Mouse (Mus musculus) CH12.LX (cell line): ENCODE data around the gene Fam240a. TPM values are rescaled to one million over a fixed set of nuclear protein-coding genes. Genes with fewer than 3 reads are reported as not detected.

Source experiments
- DNase-seq: peaks from one replicate; pipeline ENCODE4 v3.0.0-alpha.2; 2013; ENCODE audit errors: extremely low read depth
- H3K27ac ChIP-seq: 2 replicates; pipeline ENCODE4 v1.5.1; 2012; ENCODE audit warnings: low read depth, mild to moderate bottlenecking, control low read depth, moderate library complexity; ENCODE audit not compliant: insufficient read depth
- H3K27me3 ChIP-seq: replicated peaks from 2 replicates; pipeline ENCODE3; 2012; ENCODE audit warnings: inconsistent platforms
- H3K36me3 ChIP-seq, 2 experiments: replicated peaks in 1 of 2; 2 replicates each; pipeline versions ENCODE3 to v1.6.1; 2012; ENCODE audit warnings: inconsistent platforms in 1 of 2, low read length in 1 of 2, mild to moderate bottlenecking in 1 of 2, mixed read lengths in 1 of 2, moderate library complexity in 1 of 2; ENCODE audit not compliant: control insufficient read depth in 1 of 2, insufficient read depth in 1 of 2
- H3K4me1 ChIP-seq, 2 experiments: 2 replicates each; pipeline ENCODE4 v1.6.1; 2012; ENCODE audit warnings: inconsistent platforms in 1 of 2, moderate library complexity in 1 of 2; ENCODE audit not compliant: insufficient read depth in 2 of 2, control insufficient read depth in 1 of 2
- H3K4me2 ChIP-seq: 2 replicates; pipeline ENCODE4 v1.6.1; 2012; ENCODE audit warnings: low read depth, mild to moderate bottlenecking, control low read depth; ENCODE audit not compliant: poor library complexity, insufficient read depth, severe bottlenecking
- H3K4me3 ChIP-seq, 3 experiments: fragments of 150-350 bp in 1 of 3; sonication (generic) in 1 of 3; replicated peaks in 1 of 3; 2 replicates each; pipeline versions ENCODE3 to v1.5.1; 2011 to 2012; ENCODE audit warnings: low read depth in 2 of 3, low read length in 2 of 3, mild to moderate bottlenecking in 2 of 3, moderate library complexity in 2 of 3, control low read depth in 1 of 3, improper control_type of control experiment in 1 of 3, inconsistent platforms in 1 of 3, mixed read lengths in 1 of 3; ENCODE audit not compliant: poor library complexity in 1 of 3
- H3K79me2 ChIP-seq: replicated peaks from 2 replicates; pipeline ENCODE4 v1.6.1; 2012; ENCODE audit warnings: mild to moderate bottlenecking, moderate library complexity; ENCODE audit not compliant: control insufficient read depth, poor library complexity, insufficient read depth, severe bottlenecking; ENCODE audit errors: extremely low read depth
- H3K9ac ChIP-seq: 2 replicates; pipeline ENCODE4 v1.6.1; 2012; ENCODE audit warnings: low read depth, mild to moderate bottlenecking, control low read depth, moderate library complexity; ENCODE audit not compliant: insufficient read depth
- H3K9me3 ChIP-seq: replicated peaks from 2 replicates; pipeline ENCODE3; 2012; ENCODE audit warnings: low read length, inconsistent platforms, mixed read lengths
- BHLHE40 ChIP-seq: IDR thresholded peaks from 2 replicates; pipeline ENCODE4 v1.6.1; 2011; ENCODE audit warnings: mild to moderate bottlenecking, low read depth, low read length, improper control_type of control experiment
- CHD1 ChIP-seq: IDR thresholded peaks from 2 replicates; pipeline ENCODE4 v1.6.1; 2012; ENCODE audit warnings: low read depth, low read length, improper control_type of control experiment, inconsistent platforms
- ETS1 ChIP-seq: conservative IDR thresholded peaks from 2 replicates; pipeline ENCODE4 v1.6.1; 2012; ENCODE audit warnings: low read depth, mild to moderate bottlenecking, inconsistent platforms, low read length, improper control_type of control experiment, moderate library complexity
- GABPA ChIP-seq: IDR thresholded peaks from 2 replicates; pipeline ENCODE4 v1.6.1; 2012; ENCODE audit warnings: low read depth, low read length, improper control_type of control experiment, inconsistent platforms; ENCODE audit not compliant: insufficient replicate concordance
- JUND ChIP-seq: conservative IDR thresholded peaks from 2 replicates; pipeline ENCODE4 v1.6.1; 2011; ENCODE audit warnings: low read depth, low read length, improper control_type of control experiment
- KAT2A ChIP-seq: IDR thresholded peaks from 2 replicates; pipeline ENCODE4 v1.6.1; 2012; ENCODE audit warnings: low read length, improper control_type of control experiment, inconsistent platforms; ENCODE audit not compliant: insufficient replicate concordance
- MAX ChIP-seq: IDR thresholded peaks from 2 replicates; pipeline ENCODE4 v1.6.1; 2011; ENCODE audit warnings: low read length, improper control_type of control experiment
- MYC ChIP-seq: IDR thresholded peaks from 2 replicates; pipeline ENCODE4 v1.6.1; 2011; ENCODE audit warnings: low read depth, mild to moderate bottlenecking, improper control_type of control experiment, low read length
- NRF1 ChIP-seq: IDR thresholded peaks from 2 replicates; pipeline ENCODE4 v1.6.1; 2014; ENCODE audit warnings: low read depth, mild to moderate bottlenecking, inconsistent platforms, low read length, improper control_type of control experiment, moderate library complexity
- PAX5 ChIP-seq: IDR thresholded peaks from 2 replicates; pipeline ENCODE4 v1.6.1; 2012; ENCODE audit warnings: low read length, inconsistent platforms, mixed read lengths
- POLR2A ChIP-seq: IDR thresholded peaks from 2 replicates; pipeline ENCODE4 v1.6.1; 2011; ENCODE audit warnings: low read depth, mild to moderate bottlenecking, improper control_type of control experiment, low read length
- RAD21 ChIP-seq: IDR thresholded peaks from 2 replicates; pipeline ENCODE4 v1.6.1; 2011; ENCODE audit warnings: low read depth, mild to moderate bottlenecking, low read length, improper control_type of control experiment, moderate library complexity
- TCF12 ChIP-seq: IDR thresholded peaks from 2 replicates; pipeline ENCODE4 v1.6.1; 2014; ENCODE audit warnings: low read depth, mild to moderate bottlenecking, inconsistent platforms, low read length, improper control_type of control experiment
- USF1 ChIP-seq: IDR thresholded peaks from 2 replicates; pipeline ENCODE4 v1.6.1; 2014; ENCODE audit warnings: low read depth, mild to moderate bottlenecking, inconsistent platforms, low read length, improper control_type of control experiment
- ZKSCAN1 ChIP-seq: IDR thresholded peaks from 2 replicates; pipeline ENCODE4 v1.6.1; 2012; ENCODE audit warnings: low read depth, inconsistent platforms, low read length, improper control_type of control experiment, borderline replicate concordance
- ZMIZ1 ChIP-seq: IDR thresholded peaks from 2 replicates; pipeline ENCODE4 v1.6.1; 2012; ENCODE audit warnings: low read depth, mild to moderate bottlenecking, inconsistent platforms, low read length, improper control_type of control experiment
- ZNF384 ChIP-seq: IDR thresholded peaks from 2 replicates; pipeline ENCODE4 v1.6.1; 2012; ENCODE audit warnings: low read depth, low read length, improper control_type of control experiment, inconsistent platforms
- dilution Hi-C: fragments of 300-500 bp; cut with MboI; formaldehyde crosslinking; loops from 2 replicates; pipeline ENCODE4 v1.14.3; 2020; ENCODE audit warnings: low sequenced_read_pairs; ENCODE audit not compliant: extremely low pct_unique_long_range_greater_than_20kb, extremely low pct_ligation_motif_present
- in situ Hi-C: fragments of 300-500 bp; cut with MboI; formaldehyde crosslinking; loops from 3 replicates; pipeline ENCODE4 v1.14.3; 2019; ENCODE audit warnings: low sequenced_read_pairs, low pct_ligation_motif_present, low pct_unique_long_range_greater_than_20kb, mixed read lengths
- polyA plus RNA-seq: library from polyadenylated mRNA; unstranded; fragments of >175 nt; gene quantifications from 2 replicates; pipeline ENCODE4 v1.2.1, GENCODE M21; 2012; ENCODE audit warnings: low read depth; ENCODE audit not compliant: insufficient read length
- total RNA-seq, 2 experiments: library from RNA; depleted of rRNA; stranded (reverse); fragments of 300-350 nt in 1 of 2; fragments of >200 nt in 1 of 2; gene quantifications; 2 replicates each; pipeline ENCODE4 v1.2.3; 2012 to 2014

The Fam240a gene
- total and polyA plus RNA-seq, 3 experiments: not detected

- in situ Hi-C loops (no loop called here), dilution Hi-C loops (no loop called here)
- H3K79me2 ChIP-seq: no peaks in the 10 kb centered on the region
- no peaks in the 10 kb centered on the region for H3K36me3 ChIP-seq
- no peak overlapping the region for H3K9ac ChIP-seq
- TF ChIP-seq USF1 (no peak), JUND (no peak), POLR2A (no peak), ETS1 (no peak), PAX5 (no peak), ZMIZ1 (no peak), ZNF384 (no peak), MAX (no peak), NRF1 (no peak)
- no peaks in the 10 kb centered on the region for H3K27me3 ChIP-seq
- H3K4me1 ChIP-seq: no peaks in the 10 kb centered on the region
- H3K4me2 ChIP-seq: no peak overlapping the region
- DNase-seq: no peak
- no peak overlapping the region for H3K4me3 ChIP-seq
- H3K27ac ChIP-seq: no peak overlapping the region
- peaks cover 2% of the 10 kb centered on the region for H3K9me3 ChIP-seq
Observed at GRCm38 (mm10) chr9:110947900-110948299, 31.2 kb upstream of the Fam240a start.

DNA sequence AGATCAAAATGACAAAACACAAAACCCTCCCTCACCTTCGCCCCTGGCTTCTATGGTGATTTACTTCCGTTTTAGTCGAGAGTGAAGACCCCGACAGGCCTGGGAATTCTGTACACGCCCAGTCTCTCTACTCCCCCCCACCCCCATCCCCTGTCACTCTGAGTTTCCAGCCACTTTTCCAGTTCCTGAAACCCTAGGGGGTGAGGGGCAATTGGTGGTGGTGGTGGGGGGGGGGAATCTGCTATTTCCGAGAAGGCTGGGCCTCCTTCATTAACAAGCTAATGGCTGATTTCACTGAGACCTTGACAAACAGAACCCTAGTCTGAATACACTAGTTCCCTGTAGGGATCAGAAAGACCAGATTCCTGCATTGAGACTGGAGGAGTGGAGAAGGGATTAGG lies 30.6 kb upstream of the Fam240a start:
- DNase-seq: no peak
- dilution Hi-C loops: no loop called here
- H3K27me3 ChIP-seq: no peaks in the 10 kb centered on the region
- no peak overlapping the region for H3K27ac ChIP-seq
- H3K36me3 ChIP-seq: no peaks in the 10 kb centered on the region
- H3K79me2 ChIP-seq: no peaks in the 10 kb centered on the region
- TF ChIP-seq TCF12 (no peak), ZKSCAN1 (no peak), ZNF384 (no peak), JUND (no peak), BHLHE40 (no peak)
- no peak overlapping the region for H3K9ac ChIP-seq
- H3K4me3 ChIP-seq: no peak overlapping the region
- peaks cover 2% of the 10 kb centered on the region for H3K9me3 ChIP-seq
- no peak overlapping the region for H3K4me2 ChIP-seq
- in situ Hi-C loops: no loop called here
- H3K4me1 ChIP-seq: no peaks in the 10 kb centered on the region

GRCm38 (mm10) chr9:110946548-110947044 lies 29.9 kb upstream of the Fam240a start:
- dilution Hi-C loops (no loop called here), in situ Hi-C loops (no loop called here)
- Histone ChIP-seq H3K4me2 (no peak overlapping the region), H3K36me3 (no peaks in the 10 kb centered on the region), H3K79me2 (no peaks in the 10 kb centered on the region), H3K27ac (no peak overlapping the region), H3K4me3 (no peak overlapping the region), H3K27me3 (no peaks in the 10 kb centered on the region), H3K9me3 (peaks cover 2% of the 10 kb centered on the region), H3K4me1 (no peaks in the 10 kb centered on the region), H3K9ac (no peak overlapping the region)
- TF ChIP-seq RAD21: no peak
- no peak for TF ChIP-seq ZNF384
- TF ChIP-seq POLR2A: no peak
- TF ChIP-seq MYC: no peak
- no peak for TF ChIP-seq USF1
- no peak for TF ChIP-seq ZKSCAN1
- TF ChIP-seq KAT2A: no peak
- no peak for TF ChIP-seq GABPA
- TF ChIP-seq JUND: no peak
- no peak for TF ChIP-seq CHD1
- TF ChIP-seq PAX5: no peak
- no peak for DNase-seq
